ENCODE assay signal across 15 mouse cellular contexts in the genomic region with DNA sequence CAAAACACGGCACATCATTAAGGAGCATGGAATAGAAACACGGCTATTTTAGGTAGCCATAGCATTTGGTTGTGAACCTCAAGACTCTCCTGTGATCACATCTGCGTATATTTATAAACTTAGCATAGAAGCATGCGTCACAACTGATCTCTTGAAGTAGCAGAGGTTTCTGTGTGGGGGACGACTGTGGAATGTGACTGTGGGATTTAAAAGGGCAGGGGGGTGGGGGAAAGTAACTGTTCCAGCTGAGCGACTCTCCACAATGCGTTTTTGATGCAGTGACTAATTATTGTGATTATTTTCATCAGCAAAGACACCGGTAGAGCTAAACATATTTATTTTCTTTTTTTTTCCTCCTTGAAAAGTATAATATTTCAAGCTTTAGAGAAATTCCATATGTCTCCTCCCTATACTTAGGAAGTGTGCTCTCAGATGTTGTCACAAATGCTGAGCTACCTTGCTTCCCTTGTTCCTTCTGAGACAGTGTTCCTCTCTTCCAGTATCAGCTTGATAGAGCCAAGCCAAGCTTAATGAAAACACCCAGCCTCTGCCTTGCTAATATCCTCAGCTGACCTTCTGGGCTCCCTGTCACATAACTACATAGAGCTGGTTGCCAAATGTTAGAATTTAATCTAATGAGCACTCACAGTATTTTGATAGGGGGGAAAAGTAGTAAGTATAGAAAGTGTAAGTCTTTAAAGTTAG.
DNase-seq lines count a peak whose midpoint lies in the region; ATAC-seq lines count a peak whose summit lies in the region.
"Had no signal": no experiment of that assay in that cellular context is flagged by ENCODE, and none has a peak within 500 bp of the region (broad histone marks: within the 10 kb centered on the region; RNA-seq: fewer than 3 reads in every experiment).

No protein-coding gene starts in this region.

- H3K9me3 ChIP-seq in kidney, embryonic 15.5 days (replicated peaks): no peaks in the 10 kb centered on the region
- H3K9me3 ChIP-seq: heart, embryonic 15.5 days; limb, embryonic 10.5 days; midbrain, embryonic 12.5 days had no signal

- no peaks in the 10 kb centered on the region for H3K27me3 ChIP-seq in kidney, embryonic 15.5 days
- H3K27me3 ChIP-seq: heart, embryonic 15.5 days; midbrain, embryonic 12.5 days had no signal

- no peaks in the 10 kb centered on the region for H3K36me3 ChIP-seq in kidney, embryonic 15.5 days
- H3K36me3 ChIP-seq: heart, embryonic 15.5 days; limb, embryonic 10.5 days; midbrain, embryonic 12.5 days had no signal

- no peak overlapping the region for H3K9ac ChIP-seq in kidney, embryonic 15.5 days
- H3K9ac ChIP-seq: heart, embryonic 15.5 days; liver, embryonic 14.5 days; midbrain, embryonic 12.5 days had no signal

- WGBS in kidney, embryonic 15.5 days: 37% methylated on average over 8 of the region's 8 CpGs

- no peak overlapping the region for H3K27ac ChIP-seq in kidney, embryonic 15.5 days
- H3K27ac ChIP-seq: heart, embryonic 15.5 days; limb, embryonic 10.5 days; liver, embryonic 14.5 days; midbrain, embryonic 12.5 days had no signal

- peak; percentile 11 to 28 for DNase-seq in cerebellum, postnatal 10 days
- no peak for DNase-seq in cerebellum, adult 11 months
- DNase-seq in kidney, postnatal 14 days: no peak
- peak; percentile 44 to 49 for DNase-seq in heart, adult 9 months (ENCODE audit: low spot score in 2 of 2)
- peak; percentile 70 for DNase-seq in retina, postnatal 1 day
- DNase-seq in adrenal gland, postnatal 14 days: no peak
- DNase-seq: kidney, postnatal 10 days; thymus, postnatal 25 days had no signal

- H3K4me2 ChIP-seq in kidney, embryonic 15.5 days: no peak overlapping the region
- H3K4me2 ChIP-seq: heart, embryonic 15.5 days; midbrain, embryonic 12.5 days had no signal

- ATAC-seq in kidney, embryonic 15.5 days (replicated peaks; ENCODE audit: low FRiP score): peak; percentile 58; the same call in 1 of the 2 replicates
- ATAC-seq in megakaryocyte, adult 5-6 weeks (ENCODE audit: poor library complexity, severe bottlenecking): no peak
- ATAC-seq: inflammation-experienced regulatory T-cells, adult 6 months had no signal

- H3K4me1 ChIP-seq in kidney, embryonic 15.5 days: peaks cover 19% of the 10 kb centered on the region

- H3K4me3 ChIP-seq in kidney, embryonic 15.5 days (replicated peaks): no peak overlapping the region
- H3K4me3 ChIP-seq: heart, embryonic 15.5 days; limb, embryonic 10.5 days; midbrain, embryonic 12.5 days had no signal

Comparison
In these comparisons a context has a peak if more than half of its experiments do, and no peak if none do; other contexts are left out.
1. DNase-seq: peak in cerebellum, postnatal 10 days (2 of 2), heart, adult 9 months (2 of 2) and retina, postnatal 1 day (single experiment); none in cerebellum, adult 11 months (single experiment), kidney, postnatal 14 days (single experiment) and adrenal gland, postnatal 14 days (single experiment).